Mouse (Mus musculus) bone marrow, adult 2 months (tissue): ENCODE data around the gene Sept9. TPM values are rescaled to one million over a fixed set of nuclear protein-coding genes. Genes with fewer than 3 reads are reported as not detected.

Source experiments
- H3K27ac ChIP-seq: fragments of 200-500 bp; 2 replicates; pipeline ENCODE4 v1.5.1; 2012; ENCODE audit warnings: low read depth, mild to moderate bottlenecking, control low read depth, inconsistent platforms, low read length; ENCODE audit not compliant: control insufficient read depth, poor library complexity, insufficient read depth
- H3K4me1 ChIP-seq: fragments of 200-500 bp; 2 replicates; pipeline ENCODE4 v1.6.1; 2011; ENCODE audit warnings: low read length; ENCODE audit not compliant: control insufficient read depth, insufficient read depth
- H3K4me3 ChIP-seq: fragments of 200-500 bp; replicated peaks from 2 replicates; pipeline ENCODE3; 2011; ENCODE audit warnings: mild to moderate bottlenecking, low read depth, low read length, control low read depth; ENCODE audit not compliant: control insufficient read depth
- CTCF ChIP-seq: fragments of 200-500 bp; IDR thresholded peaks from 2 replicates; pipeline ENCODE4 v1.5.1; 2011; ENCODE audit warnings: low read length, control low read depth; ENCODE audit not compliant: control insufficient read depth, insufficient read depth
- POLR2A ChIP-seq: fragments of 200-500 bp; IDR thresholded peaks from 2 replicates; pipeline ENCODE4 v1.6.1; 2011; ENCODE audit warnings: low read depth, mild to moderate bottlenecking, control low read depth, low read length, borderline replicate concordance; ENCODE audit not compliant: control insufficient read depth
- whole genome bisulfite sequencing: fragments of 180-500 bp; shearing (Covaris S2); methylation state at CpG from one replicate; pipeline ENCODE4 v1.1.7; 2018; 5-methylcytosine and 5-hydroxymethylcytosine counted together
- polyA plus RNA-seq: library from polyadenylated mRNA; stranded (reverse); fragments of >200 nt; gene quantifications from 2 replicates; pipeline ENCODE4 v1.2.4, GENCODE M21; 2011; ENCODE audit warnings: low replicate concordance; ENCODE audit not compliant: missing spikeins, insufficient read depth, insufficient read length

Sept9 gene
- polyA plus RNA-seq, 1 experiment, result 51.6 TPM

- 25% methylated on average over 11 of the region's 11 CpGs for WGBS
- peaks cover 15% of the 10 kb centered on the region for H3K4me1 ChIP-seq
- TF ChIP-seq CTCF, result no peak
- no peak for TF ChIP-seq POLR2A
- peak overlapping the region; percentile 43 for H3K27ac ChIP-seq
- H3K4me3 ChIP-seq, result no peak overlapping the region
Measured at GRCm38 (mm10) chr11:117344339-117345021, 145.0 kb downstream of the Sept9 start.

- H3K4me3 ChIP-seq, result no peak overlapping the region
- WGBS, result 48% methylated on average over 12 of the region's 12 CpGs
- H3K4me1 ChIP-seq, result peaks cover 15% of the 10 kb centered on the region
- no peak overlapping the region for H3K27ac ChIP-seq
- TF ChIP-seq CTCF, result no peak
- TF ChIP-seq POLR2A, result no peak
Measured at GRCm38 (mm10) chr11:117345022-117345765, 145.7 kb downstream of the Sept9 start.

GRCm38 (mm10) chr11:117347256-117347655 lies 147.8 kb downstream of the Sept9 start:
- peaks cover 15% of the 10 kb centered on the region for H3K4me1 ChIP-seq
- no peak overlapping the region for H3K4me3 ChIP-seq
- no peak for TF ChIP-seq POLR2A
- TF ChIP-seq CTCF, result no peak
- 85% methylated on average over 4 of the region's 4 CpGs for WGBS
- no peak overlapping the region for H3K27ac ChIP-seq

GRCm38 (mm10) chr11:117348429-117349103 lies 149.1 kb downstream of the Sept9 start:
- no peak overlapping the region for H3K4me3 ChIP-seq
- peaks cover 14% of the 10 kb centered on the region for H3K4me1 ChIP-seq
- H3K27ac ChIP-seq, result peak overlapping the region; percentile 63
- 19% methylated on average over 10 of the region's 10 CpGs for WGBS
- no peak for TF ChIP-seq POLR2A
- no peak for TF ChIP-seq CTCF

- Histone ChIP-seq H3K4me3 (no peak overlapping the region), H3K4me1 (peaks cover 10% of the 10 kb centered on the region), H3K27ac (peak overlapping the region; percentile 63)
- WGBS, result 9% methylated on average over 20 of the region's 20 CpGs
- TF ChIP-seq POLR2A, result no peak
- no peak for TF ChIP-seq CTCF
Measured at GRCm38 (mm10) chr11:117349429-117350363, 150.2 kb downstream of the Sept9 start.

GRCm38 (mm10) chr11:117350462-117351222 lies 151.2 kb downstream of the Sept9 start:
- no peak overlapping the region for H3K27ac ChIP-seq
- peaks cover 10% of the 10 kb centered on the region for H3K4me1 ChIP-seq
- no peak overlapping the region for H3K4me3 ChIP-seq
- 53% methylated on average over 11 of the region's 11 CpGs for WGBS
- TF ChIP-seq POLR2A, result no peak
- TF ChIP-seq CTCF, result no peak

- H3K4me3 ChIP-seq, result no peak overlapping the region
- WGBS, result 87% methylated on average over 11 of the region's 11 CpGs
- H3K4me1 ChIP-seq, result peaks cover 7% of the 10 kb centered on the region
- no peak overlapping the region for H3K27ac ChIP-seq
- no peak for TF ChIP-seq POLR2A
- TF ChIP-seq CTCF, result no peak
Measured at GRCm38 (mm10) chr11:117353126-117353525, 153.7 kb downstream of the Sept9 start.
